Mouse (Mus musculus): ENCODE measurements around the gene Hsf2bp.

- TF ChIP-seq CTCF (conservative IDR thresholded peaks at IDR 0.05 in 1 of 2, IDR thresholded peaks at IDR 0.05 in 1 of 2; ENCODE audit: low read depth in 2 of 2, low read length in 2 of 2) (no peak), EP300 (IDR thresholded peaks at IDR 0.05; ENCODE audit: low read length) (no peak), POLR2A (IDR thresholded peaks at IDR 0.05; ENCODE audit: low read depth, low read length) (no peak), ZNF384 (IDR thresholded peaks at IDR 0.05; ENCODE audit: low read depth, low read length) (no peak), CHD1 (IDR thresholded peaks at IDR 0.05; ENCODE audit: low read depth, low read length) (no peak), MAFK (IDR thresholded peaks at IDR 0.05; ENCODE audit: insufficient replicate concordance, low read length) (no peak), TCF12 (IDR thresholded peaks at IDR 0.05; ENCODE audit: low read depth, low read length) (no peak), MAX (IDR thresholded peaks at IDR 0.05; ENCODE audit: low read length) (no peak), IRF4 (IDR thresholded peaks at IDR 0.05; ENCODE audit: low read depth, low read length) (no peak), POLR2AphosphoS2 (IDR thresholded peaks at IDR 0.05; ENCODE audit: low read depth, low read length) (no peak)
These were observed 139.4 kb downstream of the Hsf2bp start for GRCm38 (mm10) chr17:31896751-31897150.

Data from CH12.LX (cell line).